Mouse (Mus musculus): ENCODE results near the gene Sf3b6.

The Sf3b6 gene

DNA sequence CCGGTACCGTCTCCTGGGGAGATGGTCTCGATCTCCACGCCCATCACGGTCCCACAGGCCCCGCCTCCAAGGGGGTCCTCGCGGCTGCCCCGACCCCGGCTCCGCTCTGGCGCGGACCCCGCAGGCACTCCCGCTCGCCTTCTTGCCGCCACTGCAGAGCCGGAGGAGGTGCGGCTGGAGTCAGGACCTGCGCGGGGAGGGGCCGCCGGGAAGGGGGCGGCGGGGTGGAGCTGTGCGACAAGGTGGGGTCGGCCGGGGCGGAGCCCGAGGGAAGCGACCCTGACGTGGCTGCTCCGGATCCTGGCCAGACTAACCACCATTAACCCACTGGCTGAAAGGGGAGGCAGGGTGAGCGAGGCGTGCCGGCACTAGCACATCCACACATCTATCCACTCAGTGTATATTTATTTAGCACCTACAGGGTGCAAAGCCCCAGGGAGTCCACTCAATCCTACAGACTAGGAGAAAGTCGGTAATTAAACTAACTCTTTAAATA, 24.1 kb downstream of the Sf3b6 start, which contains the start of gene Fkbp1b:
TSS of gene Fkbp1b (minus strand) at position 200 of the 496 bp plus-strand sequence.
- DNase-seq = peak; percentile 76

DNA sequence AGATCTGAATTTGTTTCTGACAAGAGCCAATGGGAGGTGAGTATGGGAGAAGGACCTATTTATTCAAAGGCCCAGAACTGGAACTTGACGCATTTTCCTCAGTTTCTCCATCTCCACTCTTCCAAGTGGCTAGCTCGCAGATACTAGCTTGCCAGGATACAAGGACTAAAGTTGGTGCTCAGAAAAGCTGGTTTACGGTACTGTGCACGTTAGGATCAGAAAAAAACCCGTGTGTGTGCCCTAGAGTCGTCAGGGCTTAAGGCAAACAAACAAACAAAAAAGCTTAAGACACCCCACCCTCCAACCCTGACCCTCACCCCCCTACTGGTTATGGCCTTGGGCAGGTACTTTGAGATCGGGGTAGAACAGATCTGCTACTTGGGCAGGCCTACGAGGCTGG, 25.1 kb downstream of the Sf3b6 start:
- peak; percentile 38 for DNase-seq

DNA sequence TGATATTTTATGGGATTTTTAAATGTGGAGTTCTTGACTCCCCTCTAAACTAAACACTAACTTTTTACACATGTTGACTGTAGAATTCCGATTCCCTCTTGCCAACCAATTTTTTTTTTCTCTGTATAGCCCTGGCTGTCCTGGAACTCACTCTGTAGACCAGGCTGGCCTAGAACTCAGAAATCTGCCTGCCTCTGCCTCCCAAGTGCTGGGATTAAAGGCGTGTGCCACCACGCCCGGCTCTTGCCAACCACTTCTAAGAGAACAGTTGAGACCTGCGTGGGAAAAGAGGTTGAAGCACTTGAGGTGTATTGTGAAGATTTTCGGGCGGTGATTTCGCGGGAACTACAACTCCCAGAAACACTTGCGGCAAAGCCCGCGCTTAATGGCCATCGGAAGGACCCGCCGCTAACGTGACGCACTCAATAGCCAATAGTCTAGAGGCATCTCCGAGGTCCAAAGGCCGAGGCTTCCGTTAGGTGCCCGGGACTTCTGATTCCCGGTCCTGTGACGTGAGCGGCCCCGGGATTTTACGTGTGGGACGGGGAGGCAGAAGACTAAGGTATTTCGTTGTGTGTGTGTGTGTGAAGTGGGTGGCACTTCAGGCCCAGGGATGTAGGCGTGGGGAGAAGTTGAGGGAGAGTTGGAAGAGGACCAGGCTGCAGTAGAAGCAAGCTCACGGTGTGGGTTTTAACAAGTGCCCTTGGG, 25.7 kb downstream of the Sf3b6 start, which contains the start of gene Wdcp:
TSS of gene Wdcp (plus strand) at position 414 of the 708 bp plus-strand sequence.
- peak; percentile 93 for DNase-seq

DNA sequence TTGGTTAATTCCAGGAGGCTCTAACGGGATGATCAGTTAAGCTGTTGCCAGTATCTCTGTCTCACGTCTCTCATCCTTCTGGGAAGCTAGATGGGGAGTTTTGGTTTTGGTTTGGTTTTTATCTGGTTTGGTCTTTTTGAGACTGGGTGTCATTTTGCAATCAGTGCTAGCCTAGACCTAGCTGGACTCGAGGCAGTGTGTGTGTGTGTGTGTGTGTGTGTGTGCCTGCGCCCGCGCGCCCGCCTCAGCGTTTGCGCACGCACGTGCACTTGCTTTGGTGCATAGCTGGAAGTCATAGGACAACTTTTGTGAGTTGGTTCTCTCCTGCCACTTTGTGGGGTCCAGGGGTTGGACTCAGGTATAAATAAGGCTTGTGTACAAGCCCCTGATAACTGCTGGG, 26.4 kb downstream of the Sf3b6 start:
- DNase-seq = peak; percentile 35

DNA sequence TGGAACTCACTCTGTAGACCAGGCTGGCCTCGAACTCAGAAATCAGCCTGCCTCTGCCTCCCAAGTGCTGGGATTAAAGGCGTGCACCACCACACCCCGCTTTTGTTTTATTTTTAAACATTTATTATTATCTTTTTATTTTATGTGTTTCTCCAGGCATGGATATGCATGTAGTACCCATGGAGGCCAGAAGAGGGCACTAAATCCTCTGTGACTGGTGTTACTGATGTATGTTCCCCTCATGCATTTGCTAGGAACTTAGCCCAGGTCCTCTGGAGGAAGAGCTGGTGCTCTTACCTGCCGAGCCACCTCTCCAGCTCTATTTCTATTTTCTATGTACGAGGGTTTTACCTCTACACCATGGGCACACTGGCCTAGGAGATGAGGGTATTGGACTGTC, 38.8 kb downstream of the Sf3b6 start:
- no peak for DNase-seq

DNA sequence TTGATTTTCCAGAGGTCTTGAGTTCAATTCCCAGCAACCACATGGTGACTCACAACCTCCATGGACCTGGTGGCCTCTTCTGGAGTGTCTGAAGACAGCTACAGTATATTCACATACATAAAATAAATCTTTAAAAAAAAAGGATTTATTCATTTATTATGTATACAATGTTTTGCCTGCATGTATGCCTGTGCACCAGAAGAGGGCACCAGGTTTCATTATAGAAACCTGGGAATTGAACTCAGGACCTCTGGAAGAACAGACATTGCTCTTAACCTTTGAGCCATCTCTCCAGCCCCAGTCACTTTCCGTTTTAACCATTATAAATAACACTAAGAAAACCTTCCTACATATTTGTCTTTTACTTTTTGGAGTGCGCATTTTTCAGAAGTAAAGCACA, 39.5 kb downstream of the Sf3b6 start:
- no peak for DNase-seq

DNA sequence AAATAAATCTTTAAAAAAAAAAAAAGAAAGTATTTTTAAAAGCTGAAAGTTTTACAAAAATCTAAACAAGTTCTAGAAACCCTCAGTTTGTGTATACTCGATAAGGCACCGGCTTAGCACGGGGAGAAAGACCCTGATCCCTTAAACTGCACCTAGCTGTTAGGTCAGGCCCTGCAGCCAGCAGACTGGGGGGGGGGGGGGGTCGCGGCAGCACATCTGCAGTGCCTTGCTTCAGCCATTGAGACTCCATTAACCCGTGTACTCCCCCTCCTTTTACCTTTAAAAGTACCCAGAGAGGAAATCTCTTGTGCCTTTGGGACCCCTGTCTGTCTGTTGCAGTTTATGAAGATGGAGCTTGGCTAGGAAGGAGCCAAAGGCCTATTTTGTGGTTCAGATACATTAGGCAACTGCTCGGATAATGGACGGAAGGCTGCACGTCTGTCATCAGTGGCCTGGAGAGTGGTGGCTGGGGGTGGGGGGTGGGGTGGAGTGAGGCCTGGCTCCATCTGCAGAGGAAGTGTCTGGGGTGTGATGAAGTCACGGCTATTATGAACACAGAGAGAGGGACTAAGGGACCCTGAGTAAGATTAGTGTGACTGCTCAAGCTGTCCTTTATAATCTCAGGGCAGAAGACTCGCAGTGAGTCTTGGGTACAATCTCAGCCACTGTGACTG, 42.0 kb downstream of the Sf3b6 start:
- DNase-seq = no peak

DNA sequence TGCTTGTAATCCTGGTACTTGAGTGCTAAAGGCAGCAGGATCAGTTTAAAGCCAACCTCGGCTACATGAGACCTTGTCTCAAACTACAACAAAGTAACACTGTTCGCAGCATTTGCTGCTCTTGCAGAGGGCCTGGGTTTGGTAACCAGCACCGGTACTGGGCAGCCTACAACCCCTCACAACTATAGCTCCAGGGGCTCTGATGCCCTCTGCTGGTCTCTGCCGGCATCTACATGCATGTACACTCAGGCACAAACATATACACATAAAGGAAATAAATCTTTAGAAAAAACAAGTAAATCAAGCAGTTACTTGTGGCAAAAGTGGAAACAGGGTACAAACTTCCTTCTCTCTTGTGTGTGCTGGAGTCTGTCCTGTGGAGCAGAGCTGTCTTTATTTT, 45.3 kb downstream of the Sf3b6 start:
- no peak for DNase-seq

DNA sequence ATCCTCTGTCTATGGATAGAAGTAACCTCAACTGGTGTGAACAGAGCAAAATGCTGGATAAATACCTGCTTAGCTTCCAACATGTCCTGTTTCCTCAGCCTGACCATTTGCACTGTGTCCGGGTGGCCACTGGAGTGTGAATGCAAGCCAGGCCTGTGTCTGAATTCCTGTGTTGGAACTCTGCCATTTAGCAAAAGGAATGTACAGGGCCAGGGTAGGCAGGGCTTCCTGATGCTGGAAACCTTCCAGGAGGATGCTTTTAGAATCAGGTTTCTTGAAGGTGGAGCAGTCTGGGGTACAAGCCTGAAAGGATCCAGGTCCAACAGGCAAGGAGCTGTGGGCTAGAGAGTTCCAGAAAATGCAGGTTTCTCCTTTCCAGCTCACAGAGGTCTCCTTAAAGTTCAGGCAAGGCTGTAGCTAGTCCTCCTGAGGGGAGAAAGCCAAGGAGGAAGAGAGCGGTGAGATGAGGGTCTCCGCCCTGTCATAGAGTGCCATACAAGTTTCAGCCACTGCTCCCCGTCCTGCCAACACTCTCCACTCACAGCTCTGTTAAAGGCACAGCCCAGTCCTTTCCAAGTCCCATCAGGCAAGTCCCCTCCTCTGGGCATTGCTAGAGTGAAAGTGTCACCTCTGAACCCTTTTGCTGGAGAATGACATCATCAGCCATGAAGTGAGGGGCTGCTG, 46.5 kb downstream of the Sf3b6 start:
- peak; percentile 46 for DNase-seq

DNA sequence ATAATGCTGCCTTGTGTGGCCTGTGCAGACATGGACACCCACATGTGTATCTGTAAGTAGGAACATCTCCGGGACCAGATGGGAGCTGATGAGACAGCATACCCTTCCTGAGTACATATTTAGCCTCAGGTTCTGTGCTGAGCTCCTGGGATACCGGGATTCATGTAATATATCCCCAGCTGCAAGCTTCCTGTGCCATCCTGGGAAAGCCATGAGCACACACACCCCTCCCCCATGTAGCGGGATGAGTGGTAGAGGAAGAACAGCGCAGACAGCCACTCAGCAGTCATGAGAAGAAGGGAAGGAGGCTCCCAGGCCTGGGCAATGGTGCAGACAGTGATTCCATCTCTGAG, 47.0 kb downstream of the Sf3b6 start:
- DNase-seq = no peak

DNA sequence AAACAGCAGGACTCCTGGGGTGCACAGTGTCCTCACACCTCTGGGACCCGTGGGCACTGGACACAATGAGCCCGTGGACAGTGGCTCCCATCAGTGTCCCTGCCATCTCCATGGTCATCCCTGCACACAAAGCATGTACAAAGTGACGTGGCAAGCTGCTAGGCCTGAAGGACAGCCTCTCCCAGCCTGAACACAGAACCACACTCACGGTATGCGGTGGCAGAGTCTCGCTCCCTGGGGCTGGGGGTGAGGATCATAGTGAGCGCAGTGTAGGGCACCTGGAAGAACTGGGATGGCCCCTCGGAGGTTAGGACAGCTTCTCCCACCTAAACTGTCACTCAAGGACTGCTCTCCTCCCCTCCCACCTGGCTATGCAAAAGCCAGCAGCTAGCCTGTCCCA, 51.6 kb downstream of the Sf3b6 start:
- no peak for DNase-seq

DNA sequence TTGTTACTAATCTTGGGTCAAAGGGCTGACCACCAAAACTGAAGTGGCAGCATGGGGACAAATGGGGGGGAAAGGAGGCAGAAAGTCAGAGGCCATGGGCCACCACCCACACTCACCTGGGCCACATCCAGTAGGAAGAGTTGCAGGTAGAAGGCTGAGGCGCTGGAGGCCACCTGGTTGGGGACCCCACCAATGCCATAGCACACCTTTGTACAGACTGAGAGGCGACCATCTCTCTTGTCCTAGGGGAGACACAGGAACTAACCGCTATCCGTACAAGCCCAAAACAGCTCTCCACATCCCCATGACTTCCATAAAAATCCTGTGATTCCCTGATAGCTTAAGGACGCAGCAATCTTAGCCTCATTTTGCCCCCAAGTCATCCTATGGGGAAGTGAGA, 53.9 kb downstream of the Sf3b6 start:
- DNase-seq = no peak

DNA sequence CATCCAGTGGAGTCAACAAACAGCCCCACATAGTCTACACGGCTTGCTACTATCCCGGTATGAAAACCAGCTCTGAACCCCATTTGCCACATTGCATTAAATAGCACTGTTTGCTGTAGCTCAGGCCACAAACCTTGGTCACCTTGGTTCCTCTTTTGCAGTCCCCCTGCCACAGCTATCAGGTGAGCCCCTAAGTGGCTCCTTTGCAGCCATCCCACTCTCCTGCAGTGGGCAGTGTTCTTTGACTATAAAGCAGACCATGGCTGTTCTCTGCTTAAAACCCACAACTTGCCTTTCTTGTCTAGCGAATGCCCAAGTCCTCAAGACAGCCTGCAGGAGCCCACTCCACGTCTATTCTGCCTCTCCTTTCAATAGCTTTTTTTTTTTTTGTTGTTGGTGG, 54.9 kb downstream of the Sf3b6 start:
- DNase-seq = no peak

DNA sequence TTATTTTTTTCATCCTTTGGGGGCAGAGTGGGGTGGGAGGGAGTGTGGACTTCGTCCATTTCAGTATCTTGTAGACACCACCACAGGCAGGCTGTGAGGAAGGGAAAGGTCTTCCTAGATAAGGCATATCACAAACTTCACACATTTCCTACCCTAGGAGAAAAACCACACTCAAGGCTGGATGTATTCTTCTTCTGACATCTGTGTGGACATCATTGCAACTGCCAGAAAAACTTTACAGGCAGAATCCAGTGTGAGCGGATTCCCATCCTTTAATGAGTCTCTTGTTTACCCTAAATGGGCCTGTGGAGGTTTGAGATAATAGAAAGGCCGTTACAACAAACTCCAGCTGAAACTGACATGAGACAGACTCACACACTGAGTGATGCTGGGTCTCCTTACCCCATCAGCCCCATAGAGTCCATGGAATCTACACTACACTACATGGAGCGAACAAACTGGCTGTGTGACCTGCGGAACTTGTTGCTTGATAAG, 55.7 kb downstream of the Sf3b6 start:
- DNase-seq = no peak

DNA sequence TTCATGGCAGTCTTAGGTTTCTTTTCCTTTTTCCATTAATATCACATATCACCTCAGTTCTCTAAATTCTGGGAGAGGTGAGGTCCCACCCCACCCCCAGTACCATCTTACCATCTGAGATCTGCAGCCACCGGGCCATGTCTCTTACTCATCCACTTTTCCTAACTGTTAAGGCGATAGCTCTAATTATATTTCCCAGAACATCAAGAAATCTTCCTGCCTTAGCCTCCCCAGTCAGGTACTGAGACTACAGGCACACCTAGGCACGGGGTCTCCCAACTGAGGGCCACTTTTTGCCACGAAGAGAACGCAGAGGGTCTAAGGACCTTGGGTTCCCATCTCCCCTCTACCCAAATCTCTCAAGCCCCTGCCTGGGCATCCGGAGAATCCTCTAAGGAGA, 56.2 kb downstream of the Sf3b6 start:
- no peak for DNase-seq

DNA sequence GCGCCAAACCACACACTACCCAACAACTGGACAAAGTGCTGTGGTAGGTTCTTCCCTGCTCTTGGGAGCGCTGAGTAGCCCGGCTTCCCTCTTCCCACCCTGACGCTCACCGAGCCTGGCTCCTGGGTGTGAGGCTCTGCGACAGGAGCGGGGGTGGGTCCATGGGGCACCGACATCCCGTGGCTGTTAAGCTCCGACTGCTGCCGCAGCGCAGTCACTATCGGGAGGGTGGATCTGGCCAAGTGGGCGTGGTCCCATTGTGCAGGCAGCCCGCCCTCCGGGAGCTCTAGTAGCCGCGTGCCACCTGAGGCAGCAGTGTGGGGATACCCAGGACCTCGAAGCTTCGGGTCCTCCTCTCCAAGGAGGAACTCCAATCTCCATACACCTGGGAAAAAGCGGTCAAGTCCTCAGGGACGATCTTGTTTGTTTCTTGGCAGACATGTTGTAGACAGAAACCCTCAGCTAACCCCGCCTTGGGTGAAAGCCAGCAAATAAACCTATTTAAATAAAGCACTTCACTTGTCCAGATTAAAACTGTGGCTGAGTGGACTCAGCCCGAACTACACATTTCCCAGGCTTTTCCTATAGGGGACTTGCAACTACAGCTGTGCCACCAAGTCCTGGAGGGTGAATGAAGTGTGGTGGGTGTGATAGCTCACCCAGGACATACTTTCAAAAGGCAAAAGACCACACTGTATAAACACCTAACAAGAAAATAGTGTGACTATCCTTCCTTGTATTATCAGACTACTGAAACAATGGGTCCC, 57.0 kb downstream of the Sf3b6 start, which contains the start of gene Mfsd2b:
TSS of gene Mfsd2b (minus strand) at position 199 of the 767 bp plus-strand sequence.
- DNase-seq = peak; percentile 25

DNA sequence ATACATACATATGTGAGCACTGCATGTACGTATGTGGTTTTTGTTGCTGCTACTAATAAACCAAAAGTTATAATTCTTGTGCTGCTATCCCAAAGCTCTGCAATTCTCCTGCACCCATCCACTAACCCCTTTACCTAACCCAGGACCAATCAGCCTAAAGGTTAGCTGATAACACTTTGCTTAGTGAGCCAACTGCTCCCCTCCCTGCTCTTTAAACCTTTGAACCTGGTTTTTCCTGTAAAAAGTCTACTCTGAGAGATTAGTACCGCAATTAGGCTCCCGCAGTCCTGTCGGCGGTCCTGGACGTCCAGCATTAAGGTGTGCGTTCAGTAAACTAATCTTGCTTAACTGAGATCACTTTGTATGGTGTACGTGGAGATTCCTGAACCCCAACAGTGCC, 58.3 kb downstream of the Sf3b6 start:
- no peak for DNase-seq

All from cerebellum, adult 11-12 months (tissue).